ENCODE assay signal across 8 mouse cellular contexts in genomic region chr3:68676831-68677303, GRCm38 (mm10). TPM values are rescaled to one million over a fixed set of nuclear protein-coding genes. Genes with fewer than 3 reads are reported as not detected.
DNase-seq lines count a peak whose midpoint lies in the region; ATAC-seq and TF ChIP-seq lines count a peak whose summit lies in the region.

No protein-coding gene starts in this region.

- intact Hi-C loops in gastrocnemius, adult 2 months (cut with DNase I) = no loop called here

- no peak overlapping the region for H3K4me3 ChIP-seq in forebrain, postnatal 0 days (ENCODE audit: low read depth, low read length)
- H3K4me3 ChIP-seq in forebrain, embryonic 11.5 days (ENCODE audit: low read depth, low read length) = no peak overlapping the region
- H3K4me3 ChIP-seq in gastrocnemius, adult 2 months = peak overlapping the region; percentile 67
- H3K4me3 ChIP-seq in intestine, embryonic 16.5 days (ENCODE audit: low read length) = peak overlapping the region; percentile 22; the same call in 1 of the 2 replicates
- H3K4me3 ChIP-seq in liver, embryonic 12.5 days = peak overlapping the region; percentile 24

- no peak overlapping the region for H3K9ac ChIP-seq in forebrain, postnatal 0 days
- H3K9ac ChIP-seq in forebrain, embryonic 11.5 days (ENCODE audit: low read length) = no peak overlapping the region
- H3K9ac ChIP-seq in intestine, embryonic 16.5 days (ENCODE audit: low read depth, low read length) = 0 out of 2 replicates have a peak overlapping the region, but pooled peaks have one; percentile 19
- H3K9ac ChIP-seq in liver, embryonic 12.5 days = no peak overlapping the region

- ATAC-seq in forebrain, postnatal 0 days = peak; percentile 90
- no peak for ATAC-seq in forebrain, embryonic 11.5 days (replicated peaks; ENCODE audit: low FRiP score)
- peak; percentile 76 for ATAC-seq in intestine, embryonic 16.5 days
- ATAC-seq in liver, embryonic 12.5 days = peak; percentile 76

- DNase-seq in forebrain, postnatal 0 days = peak; percentile 31
- no peak for DNase-seq in forebrain, embryonic 11.5 days (ENCODE audit: low spot score)
- peak; percentile 16 for DNase-seq in ZHBTc4 (ENCODE audit: low read depth, low spot score)
- DNase-seq in gastrocnemius, adult 2 months = peak; percentile 56
- peak; percentile 27 for DNase-seq in ovary, postnatal 36 days (ENCODE audit: low spot score)
- peak; percentile 83 for DNase-seq in thymus, postnatal 4 days

- no peaks in the 10 kb centered on the region for H3K36me3 ChIP-seq in forebrain, postnatal 0 days (ENCODE audit: insufficient read depth)
- H3K36me3 ChIP-seq in forebrain, embryonic 11.5 days (ENCODE audit: control insufficient read depth, insufficient read depth, low read length) = no peaks in the 10 kb centered on the region
- H3K36me3 ChIP-seq in intestine, embryonic 16.5 days (ENCODE audit: control insufficient read depth, insufficient read depth, low read length) = no peaks in the 10 kb centered on the region
- H3K36me3 ChIP-seq in liver, embryonic 12.5 days = no peaks in the 10 kb centered on the region

- H3K27me3 ChIP-seq in forebrain, postnatal 0 days (ENCODE audit: insufficient read depth, low read length) = no peaks in the 10 kb centered on the region
- no peaks in the 10 kb centered on the region for H3K27me3 ChIP-seq in forebrain, embryonic 11.5 days (ENCODE audit: control insufficient read depth, insufficient read depth, low read length)
- H3K27me3 ChIP-seq in intestine, embryonic 16.5 days (replicated peaks; ENCODE audit: control insufficient read depth, insufficient read depth, low read length) = no peaks in the 10 kb centered on the region
- no peaks in the 10 kb centered on the region for H3K27me3 ChIP-seq in liver, embryonic 12.5 days (replicated peaks)

- no peak overlapping the region for H3K27ac ChIP-seq in forebrain, postnatal 0 days (ENCODE audit: low read depth, low read length)
- no peak overlapping the region for H3K27ac ChIP-seq in forebrain, embryonic 11.5 days (ENCODE audit: low read depth, low read length)
- peak overlapping the region; percentile 80 for H3K27ac ChIP-seq in gastrocnemius, adult 2 months
- H3K27ac ChIP-seq in intestine, embryonic 16.5 days (ENCODE audit: low read length) = no peak overlapping the region
- peak overlapping the region; percentile 8 for H3K27ac ChIP-seq in liver, embryonic 12.5 days

- no peak for TF ChIP-seq CTCF in forebrain, postnatal 0 days (IDR thresholded peaks at IDR 0.05; ENCODE audit: low read depth)
- no peak for TF ChIP-seq CTCF in gastrocnemius, adult 2 months (IDR thresholded peaks at IDR 0.05)

- H3K9me3 ChIP-seq in forebrain, postnatal 0 days (ENCODE audit: low read length) = no peaks in the 10 kb centered on the region
- no peaks in the 10 kb centered on the region for H3K9me3 ChIP-seq in forebrain, embryonic 11.5 days (ENCODE audit: control insufficient read depth, low read length)
- H3K9me3 ChIP-seq in intestine, embryonic 16.5 days (ENCODE audit: control insufficient read depth, low read length) = no peaks in the 10 kb centered on the region
- no peaks in the 10 kb centered on the region for H3K9me3 ChIP-seq in liver, embryonic 12.5 days (replicated peaks)

- H3K4me1 ChIP-seq in forebrain, postnatal 0 days (ENCODE audit: insufficient read depth) = 0 out of 2 replicates have a peak, but pooled peaks cover 3% of the 10 kb centered on the region
- no peaks in the 10 kb centered on the region for H3K4me1 ChIP-seq in forebrain, embryonic 11.5 days (replicated peaks; ENCODE audit: control insufficient read depth, insufficient read depth, low read length)
- H3K4me1 ChIP-seq in intestine, embryonic 16.5 days (ENCODE audit: control insufficient read depth, insufficient read depth, low read length) = peaks cover 3% of the 10 kb centered on the region; the same call in 1 of the 2 replicates
- peaks cover 29% of the 10 kb centered on the region for H3K4me1 ChIP-seq in liver, embryonic 12.5 days

- WGBS in forebrain, postnatal 0 days = 43% methylated on average over 17 of the region's 17 CpGs
- WGBS in forebrain, embryonic 11.5 days = 63% methylated on average over 17 of the region's 17 CpGs
- whole genome bisulfite sequencing in intestine, embryonic 16.5 days = 35% methylated on average over 17 of the region's 17 CpGs
- WGBS in liver, embryonic 12.5 days (ENCODE audit: insufficient replicate concordance) = 7% methylated on average over 17 of the region's 17 CpGs

- H3K4me2 ChIP-seq in forebrain, postnatal 0 days (ENCODE audit: low read depth) = peak overlapping the region; percentile 29; the same call in 1 of the 2 replicates
- no peak overlapping the region for H3K4me2 ChIP-seq in forebrain, embryonic 11.5 days (ENCODE audit: low read depth, low read length, severe bottlenecking)
- H3K4me2 ChIP-seq in intestine, embryonic 16.5 days (ENCODE audit: low read depth, low read length) = peak overlapping the region; percentile 57
- peak overlapping the region; percentile 60 for H3K4me2 ChIP-seq in liver, embryonic 12.5 days

RNA-seq across cellular contexts. Expression of gene Il12a, which starts 13.6 kb away (rescaled TPM):
- 0.23 TPM in 1 of 2 replicates, not detected in the other for total RNA-seq in forebrain, postnatal 0 days (2014; rRNA removed)
- 0.40 TPM in 1 of 2 replicates, not detected in the other for polyA plus RNA-seq in forebrain, postnatal 0 days (2015; fragmentation: Nextera tagmentation; extraction: Ambion mirVana)
- 0.31 and 0.36 TPM in 2 replicates for polyA plus RNA-seq in forebrain, embryonic 11.5 days (2014; fragmentation: Nextera tagmentation; extraction: Ambion mirVana)
- 1 to 10 TPM; 4.1 to 4.8 TPM for total RNA-seq in gastrocnemius, adult 2 months (2021)
- polyA plus RNA-seq in intestine, embryonic 16.5 days (2015; fragmentation: Nextera tagmentation; extraction: Ambion mirVana) = not detected in 2 replicates
- polyA plus RNA-seq in liver, embryonic 12.5 days (2016; fragmentation: Nextera tagmentation; extraction: Ambion mirVana) = 4.3 and 4.5 TPM in 2 replicates

Comparison
In these comparisons a context has a peak if more than half of its experiments do, and no peak if none do; other contexts are left out.
1. H3K27ac ChIP-seq: peak in gastrocnemius, adult 2 months (single experiment) and liver, embryonic 12.5 days (single experiment); none in forebrain, postnatal 0 days (single experiment), forebrain, embryonic 11.5 days (single experiment) and intestine, embryonic 16.5 days (single experiment).
2. H3K4me3 ChIP-seq: peak in gastrocnemius, adult 2 months (single experiment), intestine, embryonic 16.5 days (single experiment) and liver, embryonic 12.5 days (single experiment); none in forebrain, postnatal 0 days (single experiment) and forebrain, embryonic 11.5 days (single experiment).